Mouse (Mus musculus) layer of hippocampus, adult 11-12 months (tissue): ENCODE measurements at regions not wholly inside any gene's neighbourhood (a gene's known extent, or its start where the extent isn't known, plus 50 kb on each side); places are given as distances from the start of the nearest gene placed in this dataset.
"Not testable (repeated sequence)": the region's sequence is repeated elsewhere in the genome, so short reads cannot be mapped to it uniquely, and the experiment has no call there.

ENCODE experiments used
- DNase-seq: peaks from one replicate; pipeline ENCODE4 v3.0.0; 2022; ENCODE audit warnings: low spot score

- DNase-seq: no peak
These were observed 55.6 kb upstream of the Cdyl start for GRCm38 (mm10) chr13:35604061-35604460.

GRCm38 (mm10) chr13:35604765-35605164 lies 54.9 kb upstream of the Cdyl start:
- DNase-seq: no peak

- DNase-seq: not testable (repeated sequence)
These were observed 52.6 kb upstream of the Cdyl start for GRCm38 (mm10) chr13:35606857-35607561.

- DNase-seq: no peak
These were observed 51.9 kb upstream of the Cdyl start for GRCm38 (mm10) chr13:35607710-35608109.
